Mouse (Mus musculus) liver, embryonic 13.5 days (tissue): Measurements from ENCODE around the gene Rab3c. TPM values are rescaled to one million over a fixed set of nuclear protein-coding genes. Genes with fewer than 3 reads are reported as not detected.

Source experiments
- ATAC-seq: fragments of 200-750 bp; cut with Nextera tagmentation; 2 replicates; pipeline ENCODE4 v1.8.0; 2017; ENCODE audit warnings: low read depth, mild to moderate bottlenecking, moderate number of reproducible peaks, moderate library complexity
- DNase-seq: peaks from one replicate; pipeline ENCODE4 v3.0.0; 2022
- H3K27ac ChIP-seq: fragments of 300-500 bp; sonication (generic); 2 replicates; pipeline ENCODE4 v1.5.1; 2015; ENCODE audit warnings: moderate library complexity, mild to moderate bottlenecking, inconsistent platforms
- H3K27me3 ChIP-seq: fragments of 300-500 bp; sonication (generic); 2 replicates; pipeline ENCODE4 v1.6.1; 2015; ENCODE audit warnings: mild to moderate bottlenecking, inconsistent platforms
- H3K36me3 ChIP-seq: fragments of 300-500 bp; sonication (generic); 2 replicates; pipeline ENCODE4 v1.6.1; 2015; ENCODE audit warnings: mild to moderate bottlenecking, inconsistent platforms
- H3K4me1 ChIP-seq: fragments of 300-500 bp; sonication (generic); replicated peaks from 2 replicates; pipeline ENCODE4 v1.6.1; 2015; ENCODE audit warnings: inconsistent platforms
- H3K4me2 ChIP-seq: fragments of 300-500 bp; sonication (generic); 2 replicates; pipeline ENCODE4 v1.6.1; 2015; ENCODE audit warnings: inconsistent platforms, mild to moderate bottlenecking, moderate library complexity
- H3K4me3 ChIP-seq: fragments of 300-500 bp; sonication (generic); replicated peaks from 2 replicates; pipeline ENCODE4 v1.5.1; 2015; ENCODE audit warnings: mild to moderate bottlenecking, inconsistent platforms
- H3K9ac ChIP-seq: fragments of 300-500 bp; sonication (generic); 2 replicates; pipeline ENCODE4 v1.6.1; 2015; ENCODE audit warnings: mild to moderate bottlenecking, inconsistent platforms
- H3K9me3 ChIP-seq: fragments of 300-500 bp; sonication (generic); replicated peaks from 2 replicates; pipeline ENCODE4 v1.6.1; 2016; ENCODE audit warnings: inconsistent platforms
- WGBS: fragments of 180-500 bp; shearing (Covaris S2); methylation state at CpG from one replicate; pipeline ENCODE4 v1.1.7; 2015; ENCODE audit not compliant: insufficient replicate concordance; 5-methylcytosine and 5-hydroxymethylcytosine counted together
- polyA plus RNA-seq: library from polyadenylated mRNA; unstranded; fragments of >200 nt; fragmentation: Nextera tagmentation; extraction: Ambion mirVana; gene quantifications from 2 replicates; pipeline ENCODE4 v1.2.1, GENCODE M21; 2015

Rab3c gene
- polyA plus RNA-seq: 0.20 and 0.31 TPM in 2 replicates

DNA sequence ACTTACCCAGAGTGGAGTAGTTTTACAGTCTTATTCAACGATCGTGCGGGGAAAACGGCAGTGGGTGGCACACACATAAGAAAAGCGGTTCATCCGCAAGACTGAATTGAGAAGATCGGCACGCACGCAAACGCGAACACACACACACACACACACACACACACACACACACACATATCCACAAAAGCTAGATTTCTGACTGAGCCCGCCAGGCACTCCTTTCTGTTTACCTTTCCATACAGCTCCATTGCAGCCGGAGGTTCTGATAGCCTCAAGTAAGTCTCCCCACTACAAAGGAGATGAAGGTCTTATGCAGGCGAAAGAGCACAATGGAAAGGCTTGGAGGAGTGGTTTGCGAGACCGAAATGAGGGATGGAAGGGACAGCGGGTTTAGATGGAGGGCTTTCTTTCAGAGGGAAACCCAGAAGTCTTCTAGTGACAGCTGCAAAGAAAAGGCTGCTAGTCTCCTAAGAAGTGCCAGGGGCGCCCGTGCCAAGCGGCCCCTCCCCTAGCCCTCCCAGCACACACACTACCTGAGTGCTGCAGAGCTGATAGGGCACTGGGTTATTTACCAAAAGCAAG is at the start of gene Rab3c:
Gene Rab3c, minus strand, starts transcription at position 434 of the 582 bp plus-strand sequence.
- WGBS: 4% methylated on average over 20 of the region's 20 CpGs
- DNase-seq (no peak), ATAC-seq (no peak)

GRCm38 (mm10) chr13:110318746-110319145 is 38.0 kb upstream of the Rab3c start:
- Histone ChIP-seq H3K36me3 (no peaks in the 10 kb centered on the region), H3K27me3 (no peaks in the 10 kb centered on the region), H3K9ac (no peak overlapping the region), H3K4me2 (no peak overlapping the region), H3K4me1 (no peaks in the 10 kb centered on the region), H3K4me3 (no peak overlapping the region), H3K9me3 (no peaks in the 10 kb centered on the region), H3K27ac (no peak overlapping the region)
- DNase-seq (no peak), ATAC-seq (no peak)
- 41% methylated on average over 4 of the region's 4 CpGs for WGBS

More for the DNA sequence above, at the start of gene Rab3c:
- no peak within 1 kb of the TSS for H3K27ac ChIP-seq
- no peak within 1 kb of the TSS for H3K9ac ChIP-seq
- H3K4me1 ChIP-seq: no peaks in the 10 kb centered on the region; the same call in 1 of the 2 replicates
- peaks cover 24% of the 10 kb centered on the region for H3K27me3 ChIP-seq
- peak within 1 kb of the TSS; percentile 54 for H3K4me2 ChIP-seq
- no peaks in the 10 kb centered on the region for H3K36me3 ChIP-seq
- no peaks in the 10 kb centered on the region for H3K9me3 ChIP-seq
- peak within 1 kb of the TSS; percentile 32 for H3K4me3 ChIP-seq

DNA sequence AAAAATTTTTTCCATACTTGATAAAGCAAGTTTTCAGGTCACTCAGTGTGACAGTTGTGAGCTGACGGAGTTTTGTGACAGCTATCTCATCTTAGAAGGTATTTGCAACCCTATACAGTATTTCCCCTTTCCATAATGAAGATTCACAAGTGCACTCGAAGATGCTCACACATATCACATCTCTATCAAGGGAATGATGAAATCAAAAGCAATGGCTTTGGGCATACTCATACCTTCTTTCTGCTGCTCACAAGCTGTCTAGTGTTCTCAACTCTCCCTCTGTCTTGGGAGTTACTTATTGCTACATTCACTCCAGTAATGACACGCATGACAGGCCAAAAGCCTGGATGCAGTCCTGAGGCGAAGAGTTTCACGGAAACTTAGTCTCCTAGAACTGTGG is 26.4 kb upstream of the Rab3c start:
- Histone ChIP-seq H3K27me3 (no peaks in the 10 kb centered on the region), H3K4me3 (no peak overlapping the region), H3K36me3 (no peaks in the 10 kb centered on the region), H3K9ac (no peak overlapping the region), H3K4me1 (no peaks in the 10 kb centered on the region), H3K27ac (no peak overlapping the region), H3K4me2 (no peak overlapping the region), H3K9me3 (no peaks in the 10 kb centered on the region)
- DNase-seq: no peak
- no peak for ATAC-seq
- 57% methylated on average over 5 of the region's 5 CpGs for WGBS

- Histone ChIP-seq H3K9me3 (no peaks in the 10 kb centered on the region), H3K4me1 (peaks cover 4% of the 10 kb centered on the region; the same call in 1 of the 2 replicates), H3K4me3 (no peak overlapping the region), H3K9ac (no peak overlapping the region), H3K4me2 (no peak overlapping the region), H3K27me3 (no peaks in the 10 kb centered on the region), H3K27ac (no peak overlapping the region), H3K36me3 (no peaks in the 10 kb centered on the region)
- 15% methylated on average over 4 of the region's 4 CpGs for WGBS
- DNase-seq (no peak), ATAC-seq (peak; percentile 43; the same call in 1 of the 2 replicates)
These were observed 16.3 kb upstream of the Rab3c start for GRCm38 (mm10) chr13:110297112-110297511.

DNA sequence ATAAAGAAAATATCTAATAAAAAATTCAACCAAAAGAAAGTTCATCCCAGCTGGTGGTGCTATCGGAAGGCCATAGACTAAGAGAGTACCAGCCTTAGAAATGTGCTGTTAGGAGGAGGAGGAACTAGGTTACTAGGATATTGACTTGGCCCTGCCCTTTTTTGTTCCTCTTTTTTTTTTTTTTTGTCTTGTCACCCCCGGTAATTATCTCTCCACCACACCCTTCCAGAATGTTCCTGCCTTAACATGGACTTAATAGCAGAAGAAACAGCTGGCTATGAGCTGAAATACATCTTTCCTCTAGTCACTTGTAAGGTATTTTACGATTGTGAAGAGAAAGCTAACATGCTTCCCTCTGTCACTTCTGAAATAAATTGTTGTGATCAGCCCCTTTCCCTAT is 7.7 kb upstream of the Rab3c start:
- H3K4me3 ChIP-seq: no peak overlapping the region
- H3K36me3 ChIP-seq: no peaks in the 10 kb centered on the region
- 35% methylated on average over 3 of the region's 3 CpGs for WGBS
- ATAC-seq: no peak
- no peaks in the 10 kb centered on the region for H3K9me3 ChIP-seq
- no peak overlapping the region for H3K4me2 ChIP-seq
- DNase-seq: no peak
- no peak overlapping the region for H3K27ac ChIP-seq
- H3K9ac ChIP-seq: no peak overlapping the region
- H3K27me3 ChIP-seq: no peaks in the 10 kb centered on the region
- H3K4me1 ChIP-seq: no peaks in the 10 kb centered on the region

DNA sequence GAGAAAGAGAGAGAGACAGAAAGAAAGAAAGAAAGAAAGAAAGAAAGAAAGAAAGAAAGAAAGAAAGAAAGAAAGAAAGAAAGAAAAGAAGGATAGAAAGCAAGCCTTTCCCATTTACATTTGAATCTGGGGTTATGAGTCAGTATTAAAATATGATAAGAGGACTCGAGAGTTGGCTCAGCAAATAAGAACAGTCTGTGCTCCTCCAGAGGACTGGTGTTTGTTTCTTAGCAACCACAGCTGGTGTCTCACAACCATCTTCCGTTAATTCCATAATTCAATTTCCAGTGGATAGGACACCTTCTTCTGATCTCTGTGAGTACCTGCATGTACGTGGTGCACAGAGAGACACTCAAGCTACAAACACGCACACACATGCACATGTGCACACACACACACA is 3.0 kb upstream of the Rab3c start:
- ATAC-seq: no peak
- Histone ChIP-seq H3K36me3 (no peaks in the 10 kb centered on the region), H3K9me3 (no peaks in the 10 kb centered on the region), H3K9ac (no peak overlapping the region), H3K4me1 (no peaks in the 10 kb centered on the region; the same call in 1 of the 2 replicates), H3K4me3 (no peak overlapping the region), H3K4me2 (no peak overlapping the region), H3K27me3 (peaks cover 24% of the 10 kb centered on the region), H3K27ac (no peak overlapping the region)
- 71% methylated on average over 4 of the region's 4 CpGs for WGBS
- no peak for DNase-seq

DNA sequence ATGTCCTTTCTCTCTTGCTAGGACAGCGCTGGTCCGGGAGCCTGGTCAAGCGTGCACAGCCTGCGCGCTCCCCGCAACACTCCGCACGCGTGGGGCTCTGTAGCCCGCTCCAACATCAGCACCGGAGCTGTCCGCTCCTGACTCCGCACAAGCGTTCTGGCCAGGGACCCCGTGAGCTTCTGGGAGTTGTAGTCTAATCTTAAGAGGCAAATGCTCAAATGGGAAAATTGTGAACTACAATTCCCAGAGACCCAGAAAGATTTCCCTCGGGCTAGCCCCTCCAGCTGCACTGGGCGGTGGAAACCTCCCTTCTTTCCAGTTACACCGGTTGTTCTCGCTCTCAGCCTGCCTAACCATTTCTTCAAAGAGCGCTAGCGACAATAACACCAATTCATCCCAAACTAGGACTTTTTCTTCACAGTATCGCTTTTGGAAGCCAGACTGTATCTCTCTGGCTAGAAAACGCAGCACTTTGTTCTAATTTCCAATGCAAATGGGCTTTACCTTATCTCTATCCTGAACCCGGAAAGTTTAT is 701 bp downstream of the Rab3c start:
- DNase-seq: peak; percentile 12
- no peaks in the 10 kb centered on the region; the same call in 1 of the 2 replicates for H3K4me1 ChIP-seq
- peak overlapping the region; percentile 32 for H3K4me3 ChIP-seq
- H3K9me3 ChIP-seq: no peaks in the 10 kb centered on the region
- H3K4me2 ChIP-seq: peak overlapping the region; percentile 54
- H3K27me3 ChIP-seq: peaks cover 24% of the 10 kb centered on the region
- H3K27ac ChIP-seq: no peak overlapping the region
- ATAC-seq: peak; percentile 73
- no peaks in the 10 kb centered on the region for H3K36me3 ChIP-seq
- 1% methylated on average over 24 of the region's 24 CpGs for WGBS
- H3K9ac ChIP-seq: no peak overlapping the region

- Histone ChIP-seq H3K4me2 (no peak overlapping the region), H3K27ac (no peak overlapping the region), H3K27me3 (peaks cover 24% of the 10 kb centered on the region), H3K9me3 (no peaks in the 10 kb centered on the region), H3K4me3 (no peak overlapping the region), H3K4me1 (no peaks in the 10 kb centered on the region; the same call in 1 of the 2 replicates), H3K9ac (no peak overlapping the region), H3K36me3 (no peaks in the 10 kb centered on the region)
- ATAC-seq (no peak), DNase-seq (no peak)
- 47% methylated on average over 9 of the region's 9 CpGs for WGBS
These were observed 1.6 kb downstream of the Rab3c start for GRCm38 (mm10) chr13:110278976-110279736.

DNA sequence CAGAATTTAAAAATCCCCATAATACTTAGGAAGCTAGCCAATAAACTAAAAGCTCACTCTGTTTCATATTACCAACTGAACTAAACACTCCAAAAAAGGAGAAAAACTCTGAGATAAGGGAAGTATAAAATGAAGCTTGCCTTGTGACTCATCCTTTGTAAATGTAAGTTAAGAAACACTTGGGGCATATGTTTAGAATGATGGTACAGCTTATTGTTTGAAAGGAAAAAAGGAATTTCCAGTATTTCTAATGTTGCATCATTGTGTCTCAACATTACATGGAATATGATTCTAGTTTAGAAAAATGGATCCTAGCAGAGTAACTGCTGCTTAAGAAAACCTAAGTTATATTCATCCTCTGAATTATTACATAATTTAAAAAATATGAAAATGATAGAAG is 3.1 kb downstream of the Rab3c start:
- Histone ChIP-seq H3K36me3 (no peaks in the 10 kb centered on the region), H3K4me1 (no peaks in the 10 kb centered on the region; the same call in 1 of the 2 replicates), H3K27me3 (peaks cover 24% of the 10 kb centered on the region), H3K4me2 (no peak overlapping the region), H3K9ac (no peak overlapping the region), H3K9me3 (no peaks in the 10 kb centered on the region), H3K4me3 (no peak overlapping the region), H3K27ac (no peak overlapping the region)
- DNase-seq (no peak), ATAC-seq (no peak)

- no peaks in the 10 kb centered on the region for H3K36me3 ChIP-seq
- no peak for ATAC-seq
- no peak overlapping the region for H3K4me3 ChIP-seq
- no peak overlapping the region for H3K4me2 ChIP-seq
- no peaks in the 10 kb centered on the region; the same call in 1 of the 2 replicates for H3K4me1 ChIP-seq
- no peaks in the 10 kb centered on the region for H3K9me3 ChIP-seq
- WGBS: 53% methylated on average over 3 of the region's 3 CpGs
- no peak for DNase-seq
- no peak overlapping the region for H3K9ac ChIP-seq
- peaks cover 13% of the 10 kb centered on the region for H3K27me3 ChIP-seq
- no peak overlapping the region for H3K27ac ChIP-seq
These were observed 5.3 kb downstream of the Rab3c start for GRCm38 (mm10) chr13:110275471-110275870.

GRCm38 (mm10) chr13:110260649-110261048 is 20.1 kb downstream of the Rab3c start:
- 33% methylated on average over 1 of the region's 1 CpGs for WGBS
- H3K36me3 ChIP-seq: no peaks in the 10 kb centered on the region
- no peak overlapping the region for H3K27ac ChIP-seq
- no peak overlapping the region for H3K4me3 ChIP-seq
- ATAC-seq (no peak), DNase-seq (no peak)
- no peaks in the 10 kb centered on the region for H3K27me3 ChIP-seq
- no peak overlapping the region for H3K4me2 ChIP-seq
- no peak overlapping the region for H3K9ac ChIP-seq
- H3K4me1 ChIP-seq: no peaks in the 10 kb centered on the region
- no peaks in the 10 kb centered on the region for H3K9me3 ChIP-seq
